Mouse (Mus musculus): ENCODE data around the gene Ube2o. TPM values are rescaled to one million over a fixed set of nuclear protein-coding genes. Genes with fewer than 3 reads are reported as not detected.
A peak's percentile ranks its signal among the peaks of the same experiment; 100 is the strongest.

The Ube2o gene
- polyA plus RNA-seq (2016; fragmentation: Nextera tagmentation; extraction: Ambion mirVana), result 12.7 and 16.4 TPM in 2 replicates

DNA sequence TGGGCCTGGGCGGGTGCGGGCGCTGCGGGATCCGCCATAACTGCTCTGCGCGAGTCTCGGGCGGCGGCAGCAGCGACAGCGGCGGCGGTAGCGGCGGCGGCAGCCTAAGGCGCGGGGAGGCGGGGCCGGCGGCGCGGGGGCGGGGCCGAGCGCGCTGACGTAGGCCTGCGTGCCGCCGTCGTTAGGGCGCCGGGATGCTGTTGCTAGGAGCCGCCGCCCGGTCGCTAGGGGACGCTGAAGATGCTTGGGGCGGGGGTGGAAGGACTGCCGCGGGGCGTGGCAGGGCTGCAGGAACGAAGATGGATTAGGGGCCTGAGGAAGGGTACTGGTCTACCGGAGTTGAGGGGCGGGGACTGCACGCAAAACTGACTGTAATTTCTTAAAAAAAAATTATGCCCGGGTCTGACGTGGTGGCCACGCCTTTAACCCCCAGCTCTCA is at the start of gene Ube2o:
Gene Ube2o, minus strand, starts transcription at position 72 of the 439 bp plus-strand sequence.
- Histone ChIP-seq H3K27me3 (ENCODE audit: low read depth, poor library complexity, severe bottlenecking) (no peaks in the 10 kb centered on the region), H3K4me3 (peak within 1 kb of the TSS; percentile 99), H3K4me1 (peaks cover 27% of the 10 kb centered on the region), H3K36me3 (peaks cover 4% of the 10 kb centered on the region; the same call in 1 of the 2 replicates), H3K9me3 (replicated peaks) (no peaks in the 10 kb centered on the region), H3K27ac (peak within 1 kb of the TSS; percentile 95)
- peak; percentile 91 for DNase-seq (ENCODE audit: low spot score)
- 2% methylated on average over 50 of the region's 51 CpGs for WGBS

DNA sequence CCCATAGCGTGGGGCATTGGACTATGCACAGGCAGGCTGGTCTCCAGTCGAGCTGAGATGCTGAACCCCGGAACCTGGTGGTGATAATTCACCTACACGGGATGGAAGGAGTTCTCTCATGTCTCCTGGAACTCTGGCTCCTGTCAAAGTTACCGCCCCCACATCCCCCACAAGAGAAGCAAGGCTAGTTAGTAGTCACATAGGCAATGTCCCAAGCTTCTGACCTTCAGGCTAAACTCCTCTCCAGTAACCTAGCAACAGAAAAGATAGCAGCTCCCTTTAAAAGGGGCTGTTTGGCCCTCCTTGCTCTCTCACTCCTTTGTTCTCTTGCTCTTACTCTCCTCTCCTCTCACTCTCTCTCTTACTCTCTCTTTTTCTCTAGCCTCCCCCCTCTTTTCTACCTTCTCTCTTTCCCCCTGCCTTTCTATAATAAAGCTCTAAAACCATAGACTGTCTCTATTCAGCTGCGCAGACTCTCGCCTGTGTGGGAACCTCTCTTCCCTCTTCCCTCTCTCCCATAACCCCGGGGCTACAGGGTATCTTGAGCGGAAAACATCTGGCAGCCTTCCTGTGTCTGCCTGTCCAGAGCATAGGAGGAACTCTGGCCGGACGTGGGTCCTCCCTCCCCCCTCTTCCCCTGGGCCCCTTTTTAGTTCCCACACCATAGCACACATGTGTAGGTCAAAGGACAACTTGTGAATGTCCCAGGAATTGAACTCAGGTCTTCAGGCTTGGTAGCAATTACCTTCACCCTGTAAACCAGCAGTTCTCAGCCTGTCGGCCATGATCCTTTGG is 49.1 kb upstream of the Ube2o start:
- peaks cover 26% of the 10 kb centered on the region for H3K4me1 ChIP-seq
- H3K4me3 ChIP-seq, result no peak overlapping the region
- WGBS, result 39% methylated on average over 12 of the region's 12 CpGs
- peak overlapping the region; percentile 61 for H3K27ac ChIP-seq
- no peak for DNase-seq (ENCODE audit: low spot score)
- H3K9me3 ChIP-seq (replicated peaks), result no peaks in the 10 kb centered on the region
- no peaks in the 10 kb centered on the region for H3K36me3 ChIP-seq
- H3K27me3 ChIP-seq (ENCODE audit: low read depth, poor library complexity, severe bottlenecking), result no peaks in the 10 kb centered on the region

DNA sequence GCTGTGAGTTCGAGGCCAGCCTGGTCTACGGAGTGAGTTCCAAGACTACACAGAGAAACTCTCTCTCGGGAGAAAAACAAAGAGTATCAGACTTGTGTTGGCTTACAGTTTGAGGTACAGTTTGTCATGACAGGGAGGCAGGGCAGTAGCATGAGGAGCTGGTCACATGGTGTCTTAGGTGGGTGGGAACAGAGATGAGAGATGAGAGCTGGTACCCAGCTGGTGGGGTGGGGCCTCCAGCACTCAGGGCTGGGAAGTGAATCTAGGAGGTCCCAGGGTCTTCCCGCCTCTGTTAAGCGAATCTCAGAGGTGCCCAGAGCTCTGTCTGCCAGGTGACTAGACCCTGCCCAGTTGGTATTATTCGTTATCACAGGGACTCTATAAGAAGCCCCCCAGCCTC is 48.2 kb upstream of the Ube2o start:
- H3K9me3 ChIP-seq (replicated peaks), result no peaks in the 10 kb centered on the region
- no peak for DNase-seq (ENCODE audit: low spot score)
- peak overlapping the region; percentile 61; the same call in 1 of the 2 replicates for H3K27ac ChIP-seq
- H3K36me3 ChIP-seq, result no peaks in the 10 kb centered on the region
- peaks cover 6% of the 10 kb centered on the region; the same call in 1 of the 2 replicates for H3K27me3 ChIP-seq (ENCODE audit: low read depth, poor library complexity, severe bottlenecking)
- peaks cover 33% of the 10 kb centered on the region for H3K4me1 ChIP-seq
- H3K4me3 ChIP-seq, result no peak overlapping the region
- 86% methylated on average over 6 of the region's 6 CpGs for WGBS

DNA sequence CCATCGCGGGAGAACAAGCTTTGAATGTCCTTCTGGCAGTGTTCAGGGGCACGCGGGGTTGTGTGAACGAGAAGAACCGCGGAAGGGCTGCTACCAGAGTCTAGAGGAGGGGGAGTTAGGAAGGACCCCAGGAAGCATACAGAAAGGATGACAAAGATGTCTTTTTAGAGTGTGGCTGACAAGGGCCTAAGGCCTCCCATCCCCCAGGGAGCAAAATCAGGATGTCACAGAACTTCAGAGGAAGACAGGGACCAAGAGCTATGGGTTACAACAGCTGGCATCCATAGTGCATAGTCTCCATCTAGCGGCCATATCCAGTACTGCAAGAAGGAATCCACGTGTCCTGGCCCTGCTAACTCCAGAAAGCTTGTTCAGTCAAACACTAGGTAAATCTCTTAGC is 47.5 kb upstream of the Ube2o start:
- Histone ChIP-seq H3K27me3 (ENCODE audit: low read depth, poor library complexity, severe bottlenecking) (peaks cover 12% of the 10 kb centered on the region; the same call in 1 of the 2 replicates), H3K4me3 (no peak overlapping the region), H3K9me3 (replicated peaks) (no peaks in the 10 kb centered on the region), H3K36me3 (no peaks in the 10 kb centered on the region), H3K27ac (peak overlapping the region; percentile 61; the same call in 1 of the 2 replicates), H3K4me1 (peaks cover 41% of the 10 kb centered on the region)
- peak; percentile 89 for DNase-seq (ENCODE audit: low spot score)
- WGBS, result 62% methylated on average over 9 of the region's 9 CpGs

DNA sequence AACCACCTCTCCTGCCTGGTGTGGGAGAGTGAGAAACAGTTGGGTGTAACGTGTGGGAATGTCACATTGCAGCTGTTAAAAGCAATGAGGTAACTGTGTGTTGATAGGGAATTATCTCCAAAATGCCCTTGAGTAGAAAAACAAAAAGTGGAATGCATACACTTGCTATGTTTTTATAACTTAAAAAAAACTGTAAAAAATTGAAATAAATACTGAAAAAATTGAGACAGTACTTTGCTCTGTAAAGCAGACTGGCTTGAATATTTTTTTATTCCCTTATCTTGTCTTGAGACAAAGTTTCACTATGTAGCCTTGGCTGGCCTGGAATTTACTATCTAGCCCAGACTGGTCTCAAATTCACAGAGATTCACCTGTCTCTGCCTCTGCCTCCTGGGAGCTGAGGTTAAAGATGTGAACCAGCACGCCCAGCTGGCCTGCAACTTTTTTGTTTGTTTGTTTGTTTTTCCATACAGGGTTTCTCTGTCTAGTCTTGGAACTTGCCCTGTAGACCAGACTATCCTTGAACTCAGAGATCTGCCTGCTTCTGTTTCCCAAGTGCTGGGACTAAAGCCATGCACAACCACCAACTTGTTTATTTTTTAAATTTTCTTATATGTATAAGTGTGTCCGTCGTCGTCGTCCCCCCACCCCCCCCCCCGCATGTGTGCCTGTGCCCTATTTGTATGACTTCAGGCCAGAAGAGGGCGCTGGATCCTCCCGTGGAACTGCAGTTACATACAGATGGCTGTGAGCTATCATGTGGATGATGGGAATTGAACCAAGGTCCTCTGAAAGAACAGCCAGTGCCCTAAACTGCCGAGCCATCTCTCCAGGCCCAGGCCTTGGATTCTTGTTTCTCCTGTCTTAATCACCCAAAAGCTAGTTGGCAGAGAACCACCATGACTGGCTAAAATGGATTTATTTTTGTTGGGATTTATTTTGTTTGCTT is 46.1 kb upstream of the Ube2o start:
- peaks cover 26% of the 10 kb centered on the region for H3K27me3 ChIP-seq (ENCODE audit: low read depth, poor library complexity, severe bottlenecking)
- 40% methylated on average over 10 of the region's 10 CpGs for WGBS
- H3K4me1 ChIP-seq, result peaks cover 52% of the 10 kb centered on the region
- DNase-seq (ENCODE audit: low spot score), result no peak
- H3K4me3 ChIP-seq, result no peak overlapping the region
- H3K27ac ChIP-seq, result no peak overlapping the region
- no peaks in the 10 kb centered on the region for H3K9me3 ChIP-seq (replicated peaks)
- H3K36me3 ChIP-seq, result no peaks in the 10 kb centered on the region

DNA sequence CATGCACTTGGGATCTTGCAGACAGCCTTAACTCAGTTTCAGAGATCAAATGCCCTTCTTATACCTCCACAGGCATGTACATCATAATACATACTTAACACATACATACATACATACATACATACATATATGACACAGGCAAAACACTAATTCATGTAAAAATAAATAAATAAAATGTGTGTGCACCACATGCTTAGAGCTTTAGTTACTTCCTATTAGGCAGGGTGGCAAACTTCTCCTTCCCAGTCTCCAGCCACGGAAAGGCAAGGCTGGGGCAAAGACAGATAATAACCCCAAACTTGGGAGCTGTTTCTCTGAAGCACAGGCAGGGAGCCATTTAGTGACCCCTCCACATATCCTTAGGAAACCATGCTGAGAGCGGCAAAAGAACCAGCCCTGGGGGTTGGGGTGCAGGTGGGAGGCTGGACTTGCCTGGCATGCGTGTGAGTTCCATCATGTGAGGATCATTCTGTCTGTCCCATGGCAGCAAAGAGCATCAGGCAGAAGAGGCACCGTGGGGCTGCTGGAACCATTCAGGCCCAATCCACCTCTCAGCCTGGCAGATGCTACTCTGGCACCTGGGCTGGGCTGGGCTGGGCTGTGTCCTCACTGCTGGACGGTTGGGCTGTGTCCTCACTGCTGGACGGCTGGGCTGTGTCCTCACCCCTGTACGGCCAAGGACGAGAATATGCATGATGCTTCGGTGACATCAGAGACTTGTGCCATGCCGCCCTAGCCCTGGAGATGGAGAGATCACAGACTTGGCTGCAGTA is 45.2 kb upstream of the Ube2o start, which contains the start of gene Rhbdf2:
Gene Rhbdf2, minus strand, starts transcription at position 721 of the 773 bp plus-strand sequence.
- Histone ChIP-seq H3K27ac (no peak within 1 kb of the TSS), H3K36me3 (no peaks in the 10 kb centered on the region), H3K4me3 (no peak within 1 kb of the TSS), H3K4me1 (peaks cover 58% of the 10 kb centered on the region), H3K27me3 (ENCODE audit: low read depth, poor library complexity, severe bottlenecking) (peaks cover 29% of the 10 kb centered on the region), H3K9me3 (replicated peaks) (no peaks in the 10 kb centered on the region)
- DNase-seq (ENCODE audit: low spot score), result no peak
- WGBS, result 71% methylated on average over 10 of the region's 10 CpGs

DNA sequence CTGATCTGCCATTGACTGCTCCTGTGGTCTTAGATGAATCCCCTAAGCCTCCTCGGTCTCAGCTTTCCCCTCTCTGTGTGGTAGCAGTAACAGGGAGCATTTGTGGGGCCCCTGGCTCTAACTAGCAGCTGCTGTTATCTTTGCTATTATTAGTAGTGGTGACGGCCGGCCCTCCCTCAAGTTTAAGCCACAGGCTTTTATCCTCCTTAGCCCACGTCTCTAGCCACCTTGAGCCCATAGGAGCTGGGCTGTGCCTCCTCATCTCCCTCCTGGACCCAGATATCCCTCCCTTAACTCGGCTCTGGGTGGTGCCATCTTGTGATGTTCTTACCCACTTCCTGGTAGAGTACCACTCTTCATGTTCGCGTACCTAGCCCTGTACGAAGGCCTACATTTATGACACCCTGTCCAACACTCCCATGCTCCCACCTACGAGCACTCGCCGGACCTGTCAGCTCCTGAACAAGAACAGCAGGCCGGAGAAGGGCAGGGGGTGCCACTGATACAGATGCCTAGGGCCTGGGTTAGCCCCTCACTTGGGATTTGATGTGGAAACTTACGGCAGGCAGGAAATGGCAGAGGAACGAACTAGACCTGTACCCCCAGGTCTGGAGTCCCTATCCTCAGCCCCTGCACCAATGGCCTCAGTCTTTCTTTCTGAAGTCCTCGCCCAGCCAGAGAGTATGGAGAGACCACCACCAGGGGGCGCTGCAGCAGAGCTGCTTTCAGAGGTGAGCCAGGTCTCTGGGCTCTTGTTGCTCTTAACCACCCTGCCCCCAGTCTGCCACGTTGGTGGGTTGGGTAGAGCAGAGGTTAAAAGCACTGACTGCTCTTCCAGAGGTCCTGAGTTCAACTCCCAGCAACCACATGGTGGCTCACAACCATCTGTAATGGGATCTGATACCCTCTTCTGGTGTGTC is 44.1 kb upstream of the Ube2o start:
- H3K36me3 ChIP-seq, result no peaks in the 10 kb centered on the region
- 75% methylated on average over 17 of the region's 17 CpGs for WGBS
- H3K4me3 ChIP-seq, result no peak overlapping the region
- H3K4me1 ChIP-seq, result peaks cover 58% of the 10 kb centered on the region
- H3K27ac ChIP-seq, result no peak overlapping the region
- H3K9me3 ChIP-seq (replicated peaks), result no peaks in the 10 kb centered on the region
- peak; percentile 82 for DNase-seq (ENCODE audit: low spot score)
- H3K27me3 ChIP-seq (ENCODE audit: low read depth, poor library complexity, severe bottlenecking), result peaks cover 38% of the 10 kb centered on the region

DNA sequence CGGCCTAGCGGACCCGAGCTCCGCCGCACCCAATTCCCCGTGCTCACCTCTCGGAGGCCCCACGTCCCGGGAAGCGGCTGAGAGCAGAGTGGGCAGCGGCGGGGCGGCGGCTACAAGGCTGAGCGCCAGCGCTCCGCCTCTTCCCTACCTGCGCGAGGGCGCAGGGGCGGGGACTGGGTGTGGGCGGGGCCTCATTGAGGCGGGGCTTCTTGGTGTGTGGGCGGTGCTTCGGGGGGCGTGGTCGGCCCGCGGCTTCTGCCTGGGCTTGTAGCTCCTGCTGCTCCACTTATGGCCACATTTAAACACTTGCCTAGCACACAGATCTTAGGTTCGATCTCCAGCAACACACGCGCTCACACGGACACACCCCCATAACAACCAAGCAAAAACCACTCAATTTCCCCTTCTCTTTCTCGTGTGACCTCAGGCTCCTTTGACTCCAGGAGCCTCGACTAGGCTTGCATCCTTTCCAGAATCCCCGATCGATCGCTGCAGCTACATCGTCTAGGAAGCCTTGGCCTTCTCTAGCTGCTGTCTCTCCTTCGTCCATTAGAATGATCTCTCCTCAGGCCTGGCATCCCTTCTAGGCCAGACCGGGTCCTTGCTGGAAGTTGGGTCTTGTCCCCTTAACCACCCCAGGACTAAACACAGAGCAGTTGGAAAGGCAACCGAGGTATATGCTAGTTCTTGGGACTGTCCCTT is 43.0 kb upstream of the Ube2o start:
- Histone ChIP-seq H3K4me1 (peaks cover 58% of the 10 kb centered on the region), H3K9me3 (replicated peaks) (no peaks in the 10 kb centered on the region), H3K4me3 (peak overlapping the region; percentile 78), H3K27me3 (ENCODE audit: low read depth, poor library complexity, severe bottlenecking) (peaks cover 39% of the 10 kb centered on the region), H3K36me3 (no peaks in the 10 kb centered on the region), H3K27ac (peak overlapping the region; percentile 77)
- WGBS, result 13% methylated on average over 42 of the region's 42 CpGs
- DNase-seq (ENCODE audit: low spot score), result peak; percentile 93

DNA sequence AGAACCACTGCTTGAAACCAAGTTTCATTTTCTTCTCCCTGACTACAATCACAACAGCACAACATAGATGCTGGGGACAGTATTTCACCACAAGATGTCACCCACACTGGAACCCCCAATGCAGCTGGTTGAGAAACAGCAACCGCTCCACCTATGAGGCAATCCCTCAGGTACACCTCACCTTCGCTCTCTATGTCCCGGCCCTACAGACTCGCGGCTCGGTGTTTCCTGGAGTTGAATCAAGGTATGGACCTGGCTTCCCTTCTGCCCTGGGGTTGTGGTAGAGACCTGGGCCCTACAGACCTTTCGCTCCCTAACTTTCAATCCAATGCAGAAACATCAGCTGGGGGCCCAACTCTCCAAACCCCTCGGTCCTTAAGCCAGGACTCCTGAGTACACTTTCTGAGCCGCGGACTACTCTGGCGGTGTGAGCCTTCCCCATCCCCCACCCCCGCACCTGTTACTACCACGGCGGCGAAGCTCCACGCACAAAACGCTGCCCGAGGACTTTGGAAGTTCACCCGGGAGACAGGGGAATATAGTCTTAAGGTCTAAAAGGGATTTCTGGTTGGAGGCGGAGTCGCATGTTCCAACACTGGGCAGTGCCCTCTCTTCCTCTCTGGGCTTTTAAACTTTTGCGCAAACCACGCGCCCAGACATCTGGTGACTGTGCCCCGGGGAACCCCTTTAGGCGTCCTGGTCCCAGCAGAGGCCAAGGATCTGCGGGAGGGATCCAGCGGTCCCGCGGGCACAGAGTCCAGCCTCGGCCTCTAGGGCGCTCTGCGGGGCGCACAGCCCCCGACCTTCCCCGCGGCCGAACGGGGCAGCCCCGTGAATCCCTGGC is 42.3 kb upstream of the Ube2o start:
- H3K9me3 ChIP-seq (replicated peaks), result no peaks in the 10 kb centered on the region
- H3K4me3 ChIP-seq, result peak overlapping the region; percentile 78
- DNase-seq (ENCODE audit: low spot score), result no peak
- H3K27me3 ChIP-seq (ENCODE audit: low read depth, poor library complexity, severe bottlenecking), result peaks cover 39% of the 10 kb centered on the region
- H3K4me1 ChIP-seq, result peaks cover 65% of the 10 kb centered on the region
- peak overlapping the region; percentile 77 for H3K27ac ChIP-seq
- WGBS, result 4% methylated on average over 40 of the region's 40 CpGs
- no peaks in the 10 kb centered on the region for H3K36me3 ChIP-seq

DNA sequence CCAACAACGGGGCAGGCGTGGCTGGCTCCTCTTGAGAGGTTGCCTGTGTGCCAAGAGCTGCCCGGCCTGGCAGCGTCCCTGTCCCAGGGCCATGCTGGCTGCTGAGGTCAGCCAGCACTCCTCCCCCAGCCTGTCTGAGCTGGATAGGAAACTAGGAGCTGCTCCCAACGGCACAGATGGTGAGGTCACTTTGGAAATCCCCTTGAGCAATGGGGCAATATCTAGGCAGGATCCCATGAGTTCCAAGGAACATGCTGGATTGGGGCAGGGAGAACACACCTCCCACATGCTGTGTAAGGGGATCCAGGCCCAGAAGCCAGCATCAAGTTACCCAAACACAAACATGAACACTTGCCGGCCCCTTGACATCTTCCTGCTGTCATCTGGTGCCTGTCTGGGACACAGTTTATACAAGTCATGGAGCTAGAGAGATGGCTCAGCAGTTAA is 40.0 kb upstream of the Ube2o start:
- H3K4me1 ChIP-seq, result peaks cover 86% of the 10 kb centered on the region
- H3K4me3 ChIP-seq, result no peak overlapping the region
- H3K36me3 ChIP-seq, result no peaks in the 10 kb centered on the region
- no peaks in the 10 kb centered on the region for H3K9me3 ChIP-seq (replicated peaks)
- peaks cover 39% of the 10 kb centered on the region for H3K27me3 ChIP-seq (ENCODE audit: low read depth, poor library complexity, severe bottlenecking)
- peak overlapping the region; percentile 64; the same call in 1 of the 2 replicates for H3K27ac ChIP-seq
- no peak for DNase-seq (ENCODE audit: low spot score)
- WGBS, result 50% methylated on average over 6 of the region's 6 CpGs
